Mouse (Mus musculus) liver, embryonic 16.5 days (tissue): ENCODE data around the gene A930009A15Rik. TPM values are rescaled to one million over a fixed set of nuclear protein-coding genes. Genes with fewer than 3 reads are reported as not detected.

Source experiments
- ATAC-seq: fragments of 200-750 bp; cut with Nextera tagmentation; 2 replicates; pipeline ENCODE4 v1.8.0; 2017; ENCODE audit warnings: low read depth, mild to moderate bottlenecking, moderate number of reproducible peaks, moderate library complexity
- H3K27ac ChIP-seq: fragments of 300-500 bp; sonication (generic); 2 replicates; pipeline ENCODE4 v1.5.1; 2014; ENCODE audit warnings: mild to moderate bottlenecking, low read length
- H3K27me3 ChIP-seq: fragments of 300-500 bp; sonication (generic); 2 replicates; pipeline ENCODE4 v1.6.1; 2014; ENCODE audit warnings: low read depth, low read length, mixed read lengths; ENCODE audit not compliant: control insufficient read depth, insufficient read depth
- H3K36me3 ChIP-seq: fragments of 300-500 bp; sonication (generic); 2 replicates; pipeline ENCODE4 v1.6.1; 2014; ENCODE audit warnings: mild to moderate bottlenecking; ENCODE audit not compliant: control insufficient read depth, insufficient read depth
- H3K4me1 ChIP-seq: fragments of 300-500 bp; sonication (generic); 2 replicates; pipeline ENCODE4 v1.6.1; 2014; ENCODE audit warnings: low read depth, low read length, mixed read lengths; ENCODE audit not compliant: control insufficient read depth
- H3K4me2 ChIP-seq: fragments of 300-500 bp; sonication (generic); 2 replicates; pipeline ENCODE4 v1.6.1; 2014; ENCODE audit warnings: low read depth, low read length, mixed read lengths
- H3K4me3 ChIP-seq: fragments of 300-500 bp; sonication (generic); 2 replicates; pipeline ENCODE4 v1.5.1; 2014; ENCODE audit warnings: low read depth, mild to moderate bottlenecking, low read length
- H3K9ac ChIP-seq: fragments of 300-500 bp; sonication (generic); 2 replicates; pipeline ENCODE4 v1.6.1; 2014; ENCODE audit warnings: low read depth, low read length
- H3K9me3 ChIP-seq: fragments of 300-500 bp; sonication (generic); replicated peaks from 2 replicates; pipeline ENCODE4 v1.6.1; 2016; ENCODE audit warnings: low read length; ENCODE audit not compliant: control insufficient read depth
- WGBS: fragments of 180-500 bp; shearing (Covaris S2); extraction: QIAGEN DNeasy Blood & Tissue Kit; methylation state at CpG from one replicate; pipeline ENCODE4 v1.1.7; 2014; ENCODE audit not compliant: insufficient replicate concordance; 5-methylcytosine and 5-hydroxymethylcytosine counted together
- polyA plus RNA-seq: library from polyadenylated mRNA; unstranded; fragments of >200 nt; fragmentation: Nextera tagmentation; extraction: Ambion mirVana; gene quantifications from 2 replicates; pipeline ENCODE4 v1.2.1, GENCODE M21; 2015

The A930009A15Rik gene
- polyA plus RNA-seq, 1 experiment from 2014 or later = not detected

DNA sequence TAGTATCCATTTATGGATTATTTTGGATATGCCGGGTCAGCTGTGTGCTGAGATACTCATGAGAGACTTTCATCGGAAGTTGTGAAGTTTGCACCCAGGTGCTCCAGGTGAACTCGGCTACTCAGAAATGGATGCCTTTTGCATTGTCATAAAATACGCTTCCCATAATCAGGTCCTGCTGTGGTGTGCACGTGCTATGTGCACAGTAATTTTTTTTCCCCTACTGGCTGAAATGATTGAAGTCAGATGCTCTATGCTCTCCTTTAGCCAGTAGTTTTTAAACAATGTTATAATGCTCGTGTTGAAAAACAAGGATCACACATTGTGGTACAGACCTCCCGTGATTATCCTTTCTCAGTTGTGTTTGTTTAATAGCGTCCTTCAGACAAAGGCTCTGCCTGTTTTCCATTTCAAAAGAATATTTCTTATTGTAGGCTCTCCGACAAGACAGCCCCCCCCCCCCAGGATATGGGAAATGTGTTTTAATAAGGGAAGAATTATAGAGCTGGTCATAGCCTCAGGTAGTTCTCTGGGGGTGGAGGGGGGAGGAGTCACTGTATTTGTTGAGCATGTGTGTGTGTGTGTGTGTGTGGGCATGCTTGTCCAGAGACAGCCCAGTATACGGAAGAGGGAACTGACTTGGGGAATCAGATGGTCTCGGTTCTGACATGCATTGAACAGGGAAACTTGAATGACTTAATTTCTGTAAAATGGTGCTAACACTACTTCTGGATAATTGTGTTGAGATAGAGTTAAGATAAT is 16.3 kb upstream of the A930009A15Rik start:
- H3K4me3 ChIP-seq = no peak overlapping the region
- 70% methylated on average over 11 of the region's 11 CpGs for WGBS
- no peak overlapping the region for H3K9ac ChIP-seq

DNA sequence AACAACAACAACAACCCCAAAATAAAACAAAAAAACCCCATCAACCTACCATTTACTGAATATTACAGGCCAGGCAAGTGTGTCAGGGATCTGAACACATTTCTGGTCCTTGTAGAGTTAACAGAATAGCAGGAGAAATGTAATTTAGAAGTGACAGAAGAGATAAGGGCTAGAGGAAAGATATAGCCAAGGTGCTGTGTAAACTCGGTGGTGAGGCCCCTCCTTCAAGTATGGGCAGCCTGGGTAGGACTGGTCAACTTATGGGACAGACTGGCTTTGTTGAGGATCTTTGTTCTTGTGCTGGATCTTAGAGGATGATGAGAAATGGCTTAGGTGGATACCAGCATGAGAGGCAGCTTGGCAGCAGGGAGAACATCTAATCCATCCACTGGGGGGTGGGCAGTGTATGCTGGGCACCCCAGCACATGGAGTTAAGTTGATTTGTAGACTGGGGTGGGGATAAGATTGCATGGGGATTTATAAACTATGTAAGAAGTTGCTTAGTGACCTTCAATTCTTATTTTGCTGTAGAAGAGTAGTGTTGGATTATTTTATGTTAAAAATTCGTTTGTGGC is 14.5 kb upstream of the A930009A15Rik start:
- ATAC-seq = no peak
- H3K4me3 ChIP-seq = no peak overlapping the region
- no peaks in the 10 kb centered on the region for H3K9me3 ChIP-seq
- H3K4me2 ChIP-seq = no peak overlapping the region
- H3K36me3 ChIP-seq = no peaks in the 10 kb centered on the region
- H3K27me3 ChIP-seq = no peaks in the 10 kb centered on the region
- H3K9ac ChIP-seq = no peak overlapping the region
- H3K4me1 ChIP-seq = no peaks in the 10 kb centered on the region
- 13% methylated on average over 2 of the region's 2 CpGs for WGBS
- no peak overlapping the region for H3K27ac ChIP-seq

More for the DNA sequence above, 16.3 kb upstream of the A930009A15Rik start:
- Histone ChIP-seq H3K4me2 (no peak overlapping the region), H3K4me1 (no peaks in the 10 kb centered on the region), H3K27me3 (no peaks in the 10 kb centered on the region), H3K36me3 (no peaks in the 10 kb centered on the region), H3K27ac (no peak overlapping the region), H3K9me3 (no peaks in the 10 kb centered on the region)
- no peak for ATAC-seq

DNA sequence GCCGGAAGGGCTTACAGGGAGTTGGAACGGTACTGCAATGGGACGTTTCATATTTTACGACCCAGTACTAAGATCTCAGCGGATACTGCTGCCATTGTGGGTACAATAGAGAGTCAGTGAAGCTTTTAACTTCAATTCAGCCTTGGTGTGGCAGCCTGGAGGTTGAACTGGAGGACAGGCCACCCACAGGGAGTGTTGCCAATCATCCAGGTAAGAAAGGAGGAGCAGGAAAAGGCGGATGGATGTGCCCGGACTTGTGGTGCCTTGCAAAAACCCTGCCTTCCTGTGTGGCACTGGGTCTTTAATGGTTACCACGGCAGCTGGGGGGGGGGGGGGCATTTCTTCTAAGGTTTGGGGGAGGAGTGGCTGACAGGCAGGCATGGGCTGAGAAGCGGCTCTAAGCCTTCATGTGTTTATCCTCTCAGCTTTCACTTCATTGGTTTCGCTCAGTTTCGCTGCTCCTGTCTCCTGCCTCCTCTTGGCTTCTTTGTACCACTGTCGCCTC is 13.0 kb upstream of the A930009A15Rik start:
- WGBS = 52% methylated on average over 12 of the region's 12 CpGs
- no peak overlapping the region for H3K9ac ChIP-seq

DNA sequence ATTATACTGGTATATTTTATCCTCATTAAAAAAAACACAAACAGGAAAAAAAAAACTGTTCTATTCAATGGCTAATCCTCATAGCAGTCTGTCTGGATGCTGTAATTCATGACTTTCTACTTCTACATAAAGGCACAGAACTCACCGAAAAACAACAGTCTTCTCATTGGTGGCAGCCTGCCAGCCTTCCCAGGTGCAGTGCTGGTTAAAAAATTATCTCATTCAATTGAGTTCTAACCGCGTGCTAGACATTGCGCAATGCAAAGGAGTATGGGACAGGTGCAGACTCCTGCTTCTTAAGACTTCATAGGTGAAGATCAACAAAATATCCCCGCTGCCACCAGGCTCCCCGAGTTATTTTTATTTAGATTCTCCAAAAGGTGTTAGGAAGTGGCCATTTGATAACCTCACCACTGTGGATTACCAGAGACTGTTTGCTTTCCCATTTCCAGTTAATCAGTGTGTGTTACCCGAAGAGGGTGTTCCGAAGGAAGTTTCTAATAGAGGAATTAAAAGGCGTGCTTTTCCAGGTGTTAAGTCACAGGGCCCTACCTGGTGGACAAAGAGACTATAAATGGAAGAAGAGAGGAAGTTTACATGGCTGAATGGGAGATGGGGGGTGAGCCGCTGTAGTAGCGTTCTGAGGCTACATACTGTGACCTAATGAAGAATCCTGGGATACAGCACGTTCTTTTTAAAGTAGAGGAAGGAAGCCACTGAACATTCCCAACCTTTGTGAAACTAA is 8.5 kb upstream of the A930009A15Rik start:
- Histone ChIP-seq H3K4me1 (no peaks in the 10 kb centered on the region), H3K27me3 (no peaks in the 10 kb centered on the region), H3K9me3 (no peaks in the 10 kb centered on the region), H3K4me2 (no peak overlapping the region), H3K9ac (no peak overlapping the region), H3K27ac (no peak overlapping the region), H3K36me3 (no peaks in the 10 kb centered on the region), H3K4me3 (no peak overlapping the region)
- WGBS = 54% methylated on average over 12 of the region's 12 CpGs
- no peak for ATAC-seq

More for the DNA sequence above, 13.0 kb upstream of the A930009A15Rik start:
- no peak for ATAC-seq
- no peak overlapping the region for H3K27ac ChIP-seq
- H3K27me3 ChIP-seq = no peaks in the 10 kb centered on the region
- no peaks in the 10 kb centered on the region for H3K36me3 ChIP-seq
- H3K4me3 ChIP-seq = no peak overlapping the region
- no peaks in the 10 kb centered on the region for H3K9me3 ChIP-seq
- H3K4me2 ChIP-seq = no peak overlapping the region
- H3K4me1 ChIP-seq = no peaks in the 10 kb centered on the region

DNA sequence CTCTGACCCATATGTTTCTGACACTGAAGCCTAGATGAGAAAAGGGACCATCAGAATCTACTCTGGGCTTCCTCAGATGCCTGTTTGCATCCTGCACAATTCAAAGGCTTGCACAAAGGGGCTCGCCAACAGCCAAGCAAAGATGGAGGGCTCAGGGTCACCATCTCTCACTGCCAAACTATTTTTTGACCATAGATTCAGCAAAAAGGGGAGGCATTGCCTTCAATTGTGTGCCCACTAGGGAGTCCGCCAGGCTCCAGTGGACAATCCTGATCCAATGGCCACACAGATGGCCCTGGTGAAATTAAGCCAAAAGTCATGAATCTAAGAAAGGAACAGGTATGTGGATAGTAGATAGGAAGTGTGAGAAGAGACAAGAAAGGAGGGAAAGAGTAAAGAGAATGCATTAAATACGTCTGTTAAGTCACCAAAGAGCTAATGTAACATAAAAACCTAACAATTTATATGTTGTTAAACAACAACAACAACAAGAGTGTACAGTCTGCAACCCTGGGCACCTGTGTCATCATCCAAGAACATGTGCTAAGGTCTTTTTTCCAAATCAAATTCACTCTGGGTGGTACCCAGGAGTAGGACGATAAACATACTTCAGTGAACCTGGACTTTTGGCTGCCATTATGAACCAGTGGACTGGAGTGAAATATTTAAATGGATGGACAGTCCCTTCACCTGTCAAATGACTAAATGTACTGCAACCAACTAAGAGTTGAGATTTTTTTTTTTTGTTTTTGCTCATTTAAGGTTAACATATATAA is 6.7 kb upstream of the A930009A15Rik start:
- Histone ChIP-seq H3K27me3 (no peaks in the 10 kb centered on the region), H3K4me2 (no peak overlapping the region), H3K4me1 (no peaks in the 10 kb centered on the region)

DNA sequence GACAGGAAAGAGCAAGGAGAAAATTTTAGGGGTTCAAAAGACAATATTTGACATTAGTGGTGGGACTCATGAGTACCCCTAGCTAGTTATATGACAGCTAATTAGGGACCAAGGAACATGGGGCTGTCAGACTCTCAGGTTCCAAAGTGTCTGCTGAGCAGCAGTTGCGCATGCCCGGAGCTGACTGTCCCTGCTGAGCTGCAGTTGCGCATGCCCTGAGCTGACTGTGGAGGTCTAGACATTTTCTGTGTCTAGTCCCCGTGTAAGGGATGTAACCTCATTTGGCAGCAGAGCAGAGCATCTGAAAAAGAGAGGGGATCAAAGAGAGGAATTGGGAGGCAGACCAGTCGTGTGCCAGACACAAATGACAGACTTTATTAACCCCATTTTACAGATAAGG is 5.8 kb upstream of the A930009A15Rik start:
- no peaks in the 10 kb centered on the region for H3K27me3 ChIP-seq
- no peak overlapping the region for H3K9ac ChIP-seq
- no peak for ATAC-seq
- H3K4me2 ChIP-seq = no peak overlapping the region
- no peak overlapping the region for H3K4me3 ChIP-seq
- H3K36me3 ChIP-seq = no peaks in the 10 kb centered on the region
- no peak overlapping the region for H3K27ac ChIP-seq
- WGBS = 66% methylated on average over 5 of the region's 5 CpGs
- no peaks in the 10 kb centered on the region for H3K4me1 ChIP-seq
- H3K9me3 ChIP-seq = no peaks in the 10 kb centered on the region

More for the DNA sequence above, 6.7 kb upstream of the A930009A15Rik start:
- no peak for ATAC-seq
- H3K4me3 ChIP-seq = no peak overlapping the region
- WGBS = 60% methylated on average over 4 of the region's 4 CpGs
- no peak overlapping the region for H3K9ac ChIP-seq
- no peaks in the 10 kb centered on the region for H3K9me3 ChIP-seq
- no peak overlapping the region for H3K27ac ChIP-seq
- no peaks in the 10 kb centered on the region for H3K36me3 ChIP-seq

DNA sequence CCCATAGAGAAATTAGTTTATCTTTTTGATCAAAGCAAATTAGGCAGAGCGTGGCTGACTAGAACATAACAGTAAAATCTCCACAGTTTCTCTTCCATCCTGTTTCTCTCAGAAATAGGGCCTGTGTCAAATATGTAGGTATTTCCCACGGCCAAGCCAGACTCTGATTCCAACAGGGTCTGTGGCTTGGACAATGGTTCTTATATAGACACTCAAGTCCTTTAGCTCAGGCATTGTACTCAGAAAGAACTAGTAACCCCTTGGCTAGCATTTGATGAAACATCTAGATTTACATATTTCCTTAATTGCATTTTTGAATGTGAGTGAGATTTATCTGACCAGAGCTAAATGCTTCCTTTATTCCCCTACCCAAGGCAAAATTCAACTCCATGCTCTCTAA is 791 bp downstream of the A930009A15Rik start:
- Histone ChIP-seq H3K4me2 (no peak overlapping the region), H3K4me3 (no peak overlapping the region), H3K36me3 (no peaks in the 10 kb centered on the region), H3K27me3 (no peaks in the 10 kb centered on the region), H3K4me1 (no peaks in the 10 kb centered on the region), H3K9me3 (no peaks in the 10 kb centered on the region), H3K9ac (no peak overlapping the region), H3K27ac (no peak overlapping the region)
- 50% methylated on average over 2 of the region's 2 CpGs for WGBS
- no peak for ATAC-seq

DNA sequence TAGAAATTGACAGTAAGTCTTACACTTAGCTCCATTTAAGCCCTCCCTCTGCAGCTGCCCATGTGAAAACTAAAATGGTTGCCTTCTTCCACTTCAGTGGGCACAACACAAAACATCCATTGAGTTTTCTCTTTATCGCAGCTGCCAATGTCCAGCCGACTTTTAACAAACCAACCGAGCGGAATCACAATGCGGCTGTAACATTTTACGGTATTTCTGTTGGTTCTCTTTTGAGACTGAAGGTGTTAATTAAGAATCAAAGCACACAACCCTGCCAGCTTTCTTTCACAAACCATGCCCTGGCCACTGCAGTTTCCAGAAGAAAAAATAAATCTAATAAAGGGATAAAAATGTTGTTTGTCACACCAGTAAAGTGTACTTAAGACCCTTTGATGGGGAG is 1.5 kb downstream of the A930009A15Rik start:
- no peak for ATAC-seq
- Histone ChIP-seq H3K36me3 (no peaks in the 10 kb centered on the region), H3K9ac (no peak overlapping the region), H3K4me1 (no peaks in the 10 kb centered on the region), H3K9me3 (no peaks in the 10 kb centered on the region), H3K4me2 (no peak overlapping the region), H3K27ac (no peak overlapping the region), H3K27me3 (no peaks in the 10 kb centered on the region), H3K4me3 (no peak overlapping the region)
- 83% methylated on average over 6 of the region's 6 CpGs for WGBS
